Mouse (Mus musculus) embryo, embryonic 11 days (tissue): ENCODE data around the gene Arsk.

Experiments
- DNase-seq: peaks from one replicate; pipeline ENCODE4 v3.0.0-alpha.2; 2015

Arsk gene

GRCm38 (mm10) chr13:76098493-76099303 lies at the start of gene Arsk, which contains the start of gene Ttc37:
TSS of gene Arsk (minus strand) at chr13:76098660.
TSS of gene Ttc37 (plus strand) at chr13:76098734.
- peak; percentile 95 for DNase-seq

- no peak for DNase-seq
Observed at GRCm38 (mm10) chr13:76141117-76141808, 42.8 kb upstream of the Arsk start.

- no peak for DNase-seq
Observed at GRCm38 (mm10) chr13:76138862-76139261, 40.4 kb upstream of the Arsk start.

GRCm38 (mm10) chr13:76132415-76132814 lies 34.0 kb upstream of the Arsk start:
- no peak for DNase-seq

GRCm38 (mm10) chr13:76128799-76129198 lies 30.3 kb upstream of the Arsk start:
- DNase-seq = no peak

- no peak for DNase-seq
Observed at GRCm38 (mm10) chr13:76109069-76109824, 10.8 kb upstream of the Arsk start.

GRCm38 (mm10) chr13:76101989-76102388 lies 3.5 kb upstream of the Arsk start:
- no peak for DNase-seq

- DNase-seq = peak; percentile 63
Observed at GRCm38 (mm10) chr13:76098116-76098492, 356 bp downstream of the Arsk start.

- no peak for DNase-seq
Observed at GRCm38 (mm10) chr13:76074323-76074722, 24.1 kb downstream of the Arsk start.

- DNase-seq = peak; percentile 12
Observed at GRCm38 (mm10) chr13:76064363-76064945, 34.0 kb downstream of the Arsk start.

GRCm38 (mm10) chr13:76063548-76063947 lies 34.9 kb downstream of the Arsk start:
- no peak for DNase-seq

GRCm38 (mm10) chr13:76062569-76062968 lies 35.9 kb downstream of the Arsk start:
- no peak for DNase-seq

GRCm38 (mm10) chr13:76062126-76062525 lies 36.3 kb downstream of the Arsk start:
- no peak for DNase-seq

GRCm38 (mm10) chr13:76059591-76059990 lies 38.9 kb downstream of the Arsk start:
- no peak for DNase-seq

GRCm38 (mm10) chr13:76057267-76058069 lies 41.0 kb downstream of the Arsk start:
- DNase-seq = no peak

GRCm38 (mm10) chr13:76056896-76057266 lies 41.6 kb downstream of the Arsk start, which contains the start of gene Gpr150:
TSS of gene Gpr150 (minus strand) at chr13:76056996.
- DNase-seq = no peak

GRCm38 (mm10) chr13:76056261-76056724 lies 42.2 kb downstream of the Arsk start:
- peak; percentile 87 for DNase-seq

- peak; percentile 57 for DNase-seq
Observed at GRCm38 (mm10) chr13:76055391-76056232, 42.8 kb downstream of the Arsk start.

- DNase-seq = no peak
Observed at GRCm38 (mm10) chr13:76044971-76045370, 53.5 kb downstream of the Arsk start.

- DNase-seq = no peak
Observed at GRCm38 (mm10) chr13:76042455-76042854, 56.0 kb downstream of the Arsk start.

- DNase-seq = no peak
Observed at GRCm38 (mm10) chr13:76024588-76024987, 73.9 kb downstream of the Arsk start.
